Mouse (Mus musculus) stomach, postnatal 0 days (tissue): ENCODE results near the gene Morn1. TPM values are rescaled to one million over a fixed set of nuclear protein-coding genes. Genes with fewer than 3 reads are reported as not detected.
"Not testable (repeated sequence)": the region's sequence is repeated elsewhere in the genome, so short reads cannot be mapped to it uniquely, and the experiment has no call there.

ENCODE experiments used
- ATAC-seq: fragments of 200-750 bp; cut with Nextera tagmentation; 2 replicates; pipeline ENCODE4 v1.8.0; 2017; ENCODE audit not compliant: low FRiP score, low TSS enrichment
- DNase-seq: peaks from one replicate; pipeline ENCODE4 v3.0.0-alpha.2; 2016; ENCODE audit warnings: low spot score
- H3K27ac ChIP-seq: fragments of 300-500 bp; sonication (generic); replicated peaks from 2 replicates; pipeline ENCODE4 v1.5.1; 2014; ENCODE audit warnings: mild to moderate bottlenecking, control low read depth
- H3K27me3 ChIP-seq: fragments of 300-500 bp; sonication (generic); 2 replicates; pipeline ENCODE4 v1.6.1; 2014; ENCODE audit warnings: low read length; ENCODE audit not compliant: control insufficient read depth, insufficient read depth
- H3K36me3 ChIP-seq: fragments of 300-500 bp; sonication (generic); 2 replicates; pipeline ENCODE4 v1.6.1; 2014; ENCODE audit warnings: low read length, mixed read lengths; ENCODE audit not compliant: control insufficient read depth, insufficient read depth
- H3K4me1 ChIP-seq: fragments of 300-500 bp; sonication (generic); replicated peaks from 2 replicates; pipeline ENCODE4 v1.6.1; 2014; ENCODE audit warnings: antibody characterized with exemption; ENCODE audit not compliant: control insufficient read depth, insufficient read depth
- H3K4me2 ChIP-seq: fragments of 300-500 bp; sonication (generic); replicated peaks from 2 replicates; pipeline ENCODE4 v1.6.1; 2014; ENCODE audit warnings: low read depth, mild to moderate bottlenecking, control low read depth, moderate library complexity
- H3K4me3 ChIP-seq: fragments of 300-500 bp; sonication (generic); 2 replicates; pipeline ENCODE4 v1.5.1; 2014; ENCODE audit warnings: low read depth, low read length, control low read depth
- H3K9ac ChIP-seq: fragments of 300-500 bp; sonication (generic); 2 replicates; pipeline ENCODE4 v1.6.1; 2014; ENCODE audit warnings: mild to moderate bottlenecking, low read length, control low read depth, mixed read lengths
- H3K9me3 ChIP-seq: fragments of 300-500 bp; sonication (generic); 2 replicates; pipeline ENCODE4 v1.6.1; 2016; ENCODE audit warnings: low read length; ENCODE audit not compliant: control insufficient read depth
- CTCF ChIP-seq: IDR thresholded peaks from 2 replicates; pipeline ENCODE4 v1.5.1; 2016; ENCODE audit warnings: antibody characterized with exemption, low read depth, mild to moderate bottlenecking, moderate library complexity
- EP300 ChIP-seq: optimal IDR thresholded peaks from 2 replicates; pipeline ENCODE3; 2016; ENCODE audit warnings: antibody characterized with exemption
- WGBS: fragments of 180-500 bp; shearing (Covaris S2); extraction: QIAGEN DNeasy Blood & Tissue Kit; methylation state at CpG from one replicate; pipeline ENCODE4 v1.1.7; 2014; 5-methylcytosine and 5-hydroxymethylcytosine counted together
- polyA plus RNA-seq: library from polyadenylated mRNA; unstranded; fragments of >200 nt; fragmentation: Nextera tagmentation; extraction: Ambion mirVana; gene quantifications from 2 replicates; pipeline ENCODE4 v1.2.1, GENCODE M21; 2015

Gene Morn1
- polyA plus RNA-seq, 1 experiment from 2014 or later, result 3.6 TPM

DNA sequence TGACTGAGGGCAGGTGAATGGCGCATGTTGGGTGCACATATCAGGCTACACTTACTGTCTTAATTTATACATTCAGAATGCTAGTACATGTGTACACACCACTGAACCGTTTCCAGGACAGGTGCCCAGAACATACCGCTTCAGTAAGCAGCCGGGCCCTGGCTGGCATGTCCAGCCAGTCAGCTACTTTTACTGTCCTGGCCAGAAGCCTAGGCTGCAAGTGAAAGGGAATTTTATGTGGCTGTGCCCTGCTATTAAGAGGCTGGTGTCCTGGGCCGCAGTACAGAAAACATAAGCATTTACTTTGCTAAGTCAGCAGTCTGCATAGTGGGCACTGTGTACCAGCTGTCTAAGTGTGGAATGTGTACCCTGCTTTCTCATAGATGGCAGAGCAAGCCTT lies 15.5 kb upstream of the Morn1 start:
- ATAC-seq, result no peak
- DNase-seq, result no peak
- TF ChIP-seq EP300 (no peak), CTCF (no peak)
- Histone ChIP-seq H3K4me1 (peaks cover 4% of the 10 kb centered on the region; the same call in 1 of the 2 replicates), H3K4me3 (no peak overlapping the region), H3K4me2 (no peak overlapping the region), H3K9me3 (no peaks in the 10 kb centered on the region), H3K36me3 (peaks cover 26% of the 10 kb centered on the region), H3K27me3 (no peaks in the 10 kb centered on the region), H3K9ac (no peak overlapping the region), H3K27ac (no peak overlapping the region)
- WGBS, result 83% methylated on average over 5 of the region's 5 CpGs

DNA sequence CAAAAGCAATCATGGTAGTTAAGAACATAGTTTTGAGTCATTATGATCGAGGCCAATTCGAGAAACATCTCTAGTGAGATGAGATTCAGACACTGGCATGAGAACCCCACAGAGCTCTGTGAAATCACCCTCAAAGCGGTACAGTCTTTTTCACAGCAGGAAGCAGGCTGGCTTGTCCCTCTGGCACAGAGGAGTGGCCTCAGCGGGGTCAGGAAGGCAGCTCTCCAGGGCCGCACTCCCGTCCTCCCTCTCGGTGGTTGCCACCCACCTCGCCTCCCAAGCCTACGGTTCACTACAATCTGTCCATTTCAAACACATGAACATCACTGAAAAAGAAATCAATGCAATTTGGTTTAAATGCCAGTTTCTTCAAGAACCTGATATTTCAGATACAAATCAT lies 12.0 kb upstream of the Morn1 start:
- H3K4me3 ChIP-seq, result no peak overlapping the region
- no peak overlapping the region for H3K9ac ChIP-seq
- H3K27me3 ChIP-seq, result no peaks in the 10 kb centered on the region
- no peak overlapping the region for H3K27ac ChIP-seq
- whole genome bisulfite sequencing, result 67% methylated on average over 9 of the region's 9 CpGs
- TF ChIP-seq CTCF, result no peak
- no peak for TF ChIP-seq EP300
- H3K36me3 ChIP-seq, result peaks cover 37% of the 10 kb centered on the region
- H3K9me3 ChIP-seq, result no peaks in the 10 kb centered on the region
- H3K4me2 ChIP-seq, result no peak overlapping the region
- DNase-seq (no peak), ATAC-seq (no peak)
- no peaks in the 10 kb centered on the region for H3K4me1 ChIP-seq

DNA sequence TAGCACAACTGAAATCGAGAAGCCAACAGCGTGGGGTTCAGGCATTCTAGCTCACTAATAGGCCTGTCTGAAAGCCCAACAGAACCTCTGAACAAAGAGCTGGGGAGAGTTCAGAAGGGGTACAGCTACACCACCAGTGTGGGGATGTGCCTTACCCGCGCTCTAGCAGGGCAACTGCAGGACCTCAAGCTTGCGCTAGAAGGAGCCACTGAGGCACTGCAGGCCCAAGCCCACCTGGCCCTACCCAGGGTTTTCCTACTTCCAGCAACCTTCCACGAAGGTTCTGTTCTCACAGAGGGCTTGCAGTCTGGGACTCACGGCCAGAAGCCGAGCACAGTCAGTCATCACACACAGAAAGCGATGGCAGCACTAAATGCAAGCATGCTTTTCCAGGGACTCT lies 11.2 kb upstream of the Morn1 start:
- H3K36me3 ChIP-seq, result peaks cover 37% of the 10 kb centered on the region
- H3K4me1 ChIP-seq, result no peaks in the 10 kb centered on the region
- H3K4me2 ChIP-seq, result no peak overlapping the region
- H3K9ac ChIP-seq, result no peak overlapping the region
- no peak for DNase-seq
- TF ChIP-seq EP300, result no peak
- no peak; the same call in 1 of the 2 replicates for TF ChIP-seq CTCF
- no peak overlapping the region for H3K27ac ChIP-seq
- no peaks in the 10 kb centered on the region for H3K27me3 ChIP-seq
- no peaks in the 10 kb centered on the region for H3K9me3 ChIP-seq
- WGBS, result 88% methylated on average over 9 of the region's 9 CpGs
- no peak overlapping the region for H3K4me3 ChIP-seq
- no peak for ATAC-seq

DNA sequence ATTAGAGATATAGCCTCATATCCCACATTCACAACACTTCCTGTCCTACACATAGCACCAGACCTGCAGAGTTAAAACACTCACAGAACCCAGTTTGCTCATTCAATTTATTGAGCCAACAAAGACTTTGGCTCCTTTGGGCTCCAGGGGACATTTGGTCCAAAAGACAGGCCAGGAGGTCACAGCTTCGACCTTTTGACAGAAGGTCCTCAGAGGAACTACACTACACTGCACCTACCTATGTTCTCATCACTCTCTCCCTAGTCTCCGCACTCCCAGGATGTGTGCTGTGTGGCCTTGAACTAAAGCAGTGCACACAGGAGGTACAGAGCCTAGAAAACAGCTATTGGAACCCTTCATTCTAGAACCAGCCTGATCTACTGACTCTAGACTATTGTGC lies 10.6 kb upstream of the Morn1 start:
- H3K4me1 ChIP-seq, result no peaks in the 10 kb centered on the region

DNA sequence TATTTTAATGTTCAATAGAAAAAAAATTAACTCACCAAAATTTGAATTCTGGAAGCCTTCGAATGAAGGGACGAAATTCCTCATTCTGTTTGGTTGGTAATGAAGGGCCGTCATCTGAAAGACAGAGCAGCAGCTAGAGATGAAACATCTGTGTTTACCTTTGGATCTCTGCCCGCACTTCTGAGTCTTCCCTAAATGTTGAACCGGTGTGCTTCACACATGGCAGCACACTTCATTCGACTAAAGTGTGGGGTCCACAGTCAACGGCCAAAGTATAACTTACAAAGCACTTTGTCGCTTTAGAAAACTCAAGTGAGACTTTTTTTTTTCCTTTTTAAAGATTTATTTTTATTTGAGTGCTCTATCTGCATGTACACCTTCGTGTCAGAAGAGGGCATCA lies 9.7 kb upstream of the Morn1 start:
- H3K27ac ChIP-seq, result no peak overlapping the region
- WGBS, result 54% methylated on average over 9 of the region's 9 CpGs
- no peak for ATAC-seq
- H3K9me3 ChIP-seq, result no peaks in the 10 kb centered on the region
- no peak overlapping the region for H3K4me2 ChIP-seq
- H3K9ac ChIP-seq, result no peak overlapping the region
- TF ChIP-seq CTCF (no peak; the same call in 1 of the 2 replicates), EP300 (no peak)
- H3K4me1 ChIP-seq, result no peaks in the 10 kb centered on the region
- no peak overlapping the region for H3K4me3 ChIP-seq
- peaks cover 39% of the 10 kb centered on the region for H3K36me3 ChIP-seq
- no peaks in the 10 kb centered on the region for H3K27me3 ChIP-seq
- no peak for DNase-seq

More for the DNA sequence above, 10.6 kb upstream of the Morn1 start:
- Histone ChIP-seq H3K4me3 (no peak overlapping the region), H3K27ac (no peak overlapping the region), H3K4me2 (no peak overlapping the region), H3K36me3 (peaks cover 37% of the 10 kb centered on the region), H3K27me3 (no peaks in the 10 kb centered on the region), H3K9ac (no peak overlapping the region), H3K9me3 (no peaks in the 10 kb centered on the region)
- no peak for DNase-seq
- ATAC-seq, result no peak
- WGBS, result 88% methylated on average over 2 of the region's 2 CpGs
- TF ChIP-seq EP300, result no peak
- TF ChIP-seq CTCF, result no peak

DNA sequence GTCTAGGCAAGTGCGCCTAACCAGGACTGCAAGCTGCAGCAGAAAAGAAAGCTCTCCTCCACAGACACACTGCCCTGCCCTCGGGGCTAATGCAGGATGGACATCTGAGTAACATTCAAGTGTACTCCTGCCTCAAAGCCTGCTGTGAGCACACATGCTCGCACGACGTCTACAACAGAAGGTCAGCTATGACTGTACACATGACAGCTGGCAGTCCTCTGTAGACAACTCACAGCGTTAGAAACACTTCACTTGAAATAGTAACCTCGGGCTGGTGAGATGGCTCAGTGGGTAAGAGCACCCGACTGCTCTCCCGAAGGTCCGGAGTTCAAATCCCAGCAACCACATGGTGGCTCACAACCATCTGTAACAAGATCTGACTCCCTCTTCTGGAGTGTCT lies 7.6 kb upstream of the Morn1 start:
- 82% methylated on average over 10 of the region's 10 CpGs for WGBS
- H3K9me3 ChIP-seq, H3K4me2 ChIP-seq, H3K4me3 ChIP-seq, DNase-seq, ATAC-seq, H3K4me1 ChIP-seq, H3K9ac ChIP-seq, H3K27me3 ChIP-seq, H3K27ac ChIP-seq: not testable (repeated sequence)
- peaks cover 33% of the 10 kb centered on the region for H3K36me3 ChIP-seq
